Mouse (Mus musculus) spleen, adult 18-20 months (tissue): ENCODE measurements at regions not wholly inside any gene's neighbourhood (a gene's known extent, or its start where the extent isn't known, plus 50 kb on each side); places are given as distances from the start of the nearest gene placed in this dataset.

Source experiments
- DNase-seq, 2 experiments: peaks; one replicate each; pipeline ENCODE4 v3.0.0; 2022; ENCODE audit warnings: mixed read lengths in 2 of 2

DNA sequence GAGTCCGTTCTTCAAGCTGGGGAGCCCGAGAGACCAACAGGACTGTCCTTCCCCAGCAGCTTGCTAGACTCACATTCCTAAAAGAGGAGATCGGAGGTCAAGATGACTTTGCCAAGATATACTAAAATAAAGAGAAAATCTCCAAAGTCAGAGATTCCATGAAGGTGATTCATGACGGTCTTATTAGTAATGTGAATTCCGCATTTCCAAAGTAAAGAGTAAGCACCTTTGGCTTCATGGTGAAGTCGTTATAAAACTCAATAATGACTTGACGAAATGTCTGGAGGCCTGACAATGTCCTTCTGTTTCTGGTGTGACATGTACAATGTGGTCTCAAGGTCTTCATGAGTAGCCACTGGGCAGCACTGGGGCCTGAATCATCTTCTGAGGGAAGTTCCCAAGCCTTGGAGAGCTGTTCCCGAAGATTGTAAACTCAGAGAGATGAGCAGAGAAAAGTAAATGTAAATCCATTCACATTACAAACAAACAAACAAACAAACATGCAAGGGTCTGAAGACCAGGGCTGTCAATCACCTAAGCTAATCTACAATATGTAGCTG is 157.7 kb downstream of the Cog6 start:
- DNase-seq, result no peak

DNA sequence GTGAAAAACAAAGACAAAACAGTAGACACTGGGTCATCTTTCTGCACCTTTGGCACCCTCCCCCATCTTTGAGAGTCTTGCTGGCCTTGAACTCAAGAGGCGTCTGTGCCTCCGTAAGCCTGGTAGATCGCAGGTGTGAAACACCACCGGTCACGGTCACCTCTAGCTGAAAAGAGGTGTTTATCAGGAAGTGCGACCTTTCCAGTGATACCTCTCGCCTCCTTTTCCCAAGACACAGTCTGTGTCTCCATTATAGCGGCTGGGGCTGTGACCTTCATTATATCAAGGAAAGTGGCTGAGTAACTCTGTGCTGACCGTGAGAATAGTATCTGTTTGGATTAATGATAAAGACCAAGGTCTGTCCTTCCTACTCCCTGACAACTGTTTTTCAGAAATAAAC is 158.8 kb downstream of the Cog6 start:
- DNase-seq, result no peak

DNA sequence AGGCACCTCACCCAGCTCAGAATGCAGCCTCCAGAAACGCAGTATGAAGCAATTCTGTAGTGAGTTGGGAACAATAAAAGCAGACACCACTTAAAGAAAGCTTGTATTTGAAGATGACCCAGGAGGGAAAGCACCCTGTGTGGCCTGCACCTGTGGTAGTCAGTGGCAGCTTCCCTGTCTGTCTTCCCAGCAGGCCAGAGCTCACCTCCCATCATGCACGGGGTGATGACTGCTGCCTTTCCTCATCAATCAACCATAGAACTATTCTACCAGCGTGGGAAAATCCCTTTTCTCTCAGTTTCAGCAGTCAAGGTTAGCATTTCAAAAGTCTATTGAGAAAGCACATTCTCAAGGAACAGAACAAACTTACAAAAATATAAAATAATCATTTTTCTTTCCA is 160.0 kb downstream of the Cog6 start:
- no peak for DNase-seq

DNA sequence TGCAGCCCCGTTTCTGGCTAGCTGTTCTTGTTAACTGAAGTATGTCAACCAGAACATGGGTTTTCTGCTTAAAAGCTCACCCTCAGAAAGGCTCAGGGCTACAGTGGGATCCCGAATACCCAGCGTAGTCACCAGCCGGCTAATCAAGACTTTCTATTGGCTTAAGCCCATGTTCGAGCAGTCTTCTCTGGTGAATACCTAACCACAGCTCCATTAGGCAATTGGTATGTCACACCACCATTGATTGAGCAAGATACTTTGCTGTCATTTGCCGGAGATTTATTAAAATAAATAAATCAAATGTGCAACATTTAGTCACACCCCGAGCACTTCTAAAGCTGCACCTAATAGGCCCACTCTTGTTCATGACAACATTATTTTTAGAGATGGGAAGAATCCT is 162.5 kb downstream of the Cog6 start:
- no peak for DNase-seq

DNA sequence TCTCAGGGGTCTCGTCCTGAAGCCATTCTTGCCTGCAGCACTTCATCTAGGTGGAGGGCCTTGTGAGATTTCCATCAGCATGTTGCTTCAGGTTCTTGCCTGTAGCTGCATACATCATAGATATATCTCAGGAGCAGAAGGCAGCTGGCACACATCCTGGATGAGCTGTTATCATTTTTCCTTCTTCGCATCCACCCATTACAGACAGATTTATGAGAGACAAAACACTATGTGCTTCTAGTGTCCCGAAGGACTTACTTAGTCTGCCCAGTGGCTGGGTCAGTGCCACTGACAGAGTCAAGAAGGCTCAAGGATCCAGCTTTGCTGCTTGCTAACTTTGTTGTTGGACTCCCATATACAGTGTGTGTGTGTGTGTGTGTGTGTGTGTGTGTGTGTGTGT is 163.9 kb downstream of the Cog6 start:
- no peak for DNase-seq

DNA sequence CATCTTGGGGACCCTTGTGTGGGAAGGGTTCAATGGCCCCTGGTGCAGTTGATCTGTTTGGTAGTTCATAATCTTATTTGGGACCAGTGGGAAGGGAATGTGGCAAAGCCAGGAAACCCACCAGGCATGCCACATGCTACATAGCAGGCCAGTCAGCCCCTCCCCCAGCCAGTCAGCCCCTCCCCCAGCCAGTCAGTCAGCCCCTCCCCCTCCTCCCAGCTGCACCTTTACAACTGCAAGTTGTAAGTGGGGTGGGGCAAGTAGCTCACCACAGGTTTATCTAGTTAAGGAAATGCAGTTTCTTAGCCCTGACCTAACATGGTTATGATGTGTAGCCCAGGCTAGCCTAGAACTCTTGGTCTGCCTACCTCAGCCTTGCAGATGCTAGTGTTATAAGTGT is 171.9 kb downstream of the Cog6 start:
- no peak for DNase-seq

DNA sequence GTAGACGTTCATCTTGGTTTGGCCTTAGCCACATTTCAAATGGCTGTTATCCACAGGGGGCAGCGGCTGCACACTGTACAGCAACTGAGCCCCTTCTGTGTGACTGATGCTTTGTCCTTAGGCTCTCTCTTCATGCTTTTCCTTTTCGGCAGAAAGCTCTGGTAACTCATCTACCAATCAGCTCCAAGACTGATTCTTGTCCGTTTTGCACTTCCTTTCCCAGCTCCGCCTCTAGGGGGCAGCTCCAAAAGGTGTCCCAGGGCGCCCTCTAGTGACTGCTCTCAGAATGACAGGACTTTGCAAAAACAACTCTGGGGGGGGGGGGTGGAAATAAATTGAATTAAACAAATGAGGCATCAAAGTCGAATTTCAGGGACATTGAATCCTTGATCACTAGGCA is 173.0 kb downstream of the Cog6 start:
- peak; percentile 71 to 90 for DNase-seq

DNA sequence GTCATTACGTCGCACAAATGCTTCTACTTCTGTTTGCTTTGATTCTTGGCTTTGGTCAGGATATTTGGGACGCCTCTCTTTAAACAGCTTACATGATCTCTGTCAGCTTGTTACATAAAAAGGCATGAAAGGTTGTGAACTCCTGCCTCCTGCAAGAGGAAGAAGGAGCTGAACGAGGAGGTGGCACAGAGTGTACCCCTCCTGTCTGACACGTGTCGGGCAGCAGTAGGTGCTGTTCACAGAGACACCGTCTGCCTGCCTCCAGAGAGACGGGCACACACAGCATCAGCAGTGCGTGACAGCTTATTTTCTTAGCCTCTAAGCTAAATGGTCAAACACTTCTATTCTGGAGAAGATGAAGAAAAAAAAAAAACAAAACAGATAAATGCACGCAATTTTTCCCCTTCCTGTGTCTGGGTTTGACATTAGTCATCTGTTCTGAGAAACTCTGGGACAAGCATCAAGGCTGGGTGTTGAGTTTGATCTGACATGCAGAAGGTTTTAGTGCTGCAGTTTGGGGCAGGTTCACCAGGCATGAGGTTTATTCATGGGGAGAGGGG is 174.1 kb downstream of the Cog6 start:
- no peak for DNase-seq

DNA sequence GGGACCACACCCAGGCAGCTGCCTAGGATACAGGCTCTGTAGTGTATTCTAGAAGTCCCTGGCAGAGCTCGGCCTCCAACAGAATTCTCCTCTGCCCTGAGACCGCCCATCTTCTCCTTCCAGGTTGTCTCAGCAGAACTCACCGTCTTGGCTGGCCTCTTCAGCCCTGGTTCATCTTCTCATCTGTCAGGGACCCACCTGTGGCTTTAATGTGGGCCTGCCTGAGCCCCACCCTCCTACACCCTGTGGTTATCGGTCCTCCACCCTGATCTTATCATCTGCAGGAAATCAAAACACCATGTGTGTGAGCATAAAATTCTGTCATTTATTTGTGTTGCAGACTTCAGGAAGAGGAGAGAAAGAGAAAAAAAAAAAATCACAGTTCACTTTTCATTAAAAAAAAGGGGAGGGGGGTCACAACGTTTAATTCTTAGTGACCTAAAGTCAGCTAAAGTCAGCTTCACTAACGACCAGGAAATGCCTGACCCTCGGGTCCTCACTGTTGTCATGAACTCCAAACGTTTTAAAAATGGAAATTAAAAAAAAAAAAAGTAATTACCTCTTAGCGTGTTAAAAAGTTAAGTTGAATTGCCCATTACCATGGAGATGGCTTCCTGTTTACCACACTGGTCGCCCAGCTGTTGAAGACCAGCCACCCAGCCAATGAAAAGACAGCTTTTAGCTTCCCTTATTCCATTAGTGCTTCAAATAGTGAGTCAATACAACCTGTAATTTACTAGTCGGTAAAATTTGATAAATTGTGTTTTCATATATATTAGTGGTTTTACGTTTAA is 176.7 kb downstream of the Cog6 start:
- DNase-seq, result peak; percentile 22 to 31

DNA sequence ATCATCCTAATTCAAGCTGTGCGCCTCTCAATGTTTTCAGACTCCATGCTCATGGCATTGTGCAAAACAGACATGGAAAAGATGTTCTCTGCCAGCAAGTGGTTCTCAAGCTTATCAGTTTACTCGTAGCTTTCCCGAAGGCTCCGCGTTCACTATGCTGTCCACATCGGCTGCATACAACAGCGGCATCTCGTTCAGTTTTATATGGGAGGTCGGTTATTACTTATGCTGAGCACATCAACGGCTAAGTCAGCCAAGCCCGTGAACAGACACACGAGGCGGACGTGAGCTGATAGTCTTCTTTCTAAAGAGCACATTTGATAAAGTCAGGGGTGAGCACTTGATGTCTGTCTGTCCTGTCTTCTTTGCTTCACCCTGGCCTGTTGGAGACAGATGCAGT is 179.0 kb downstream of the Cog6 start:
- DNase-seq, result no peak

DNA sequence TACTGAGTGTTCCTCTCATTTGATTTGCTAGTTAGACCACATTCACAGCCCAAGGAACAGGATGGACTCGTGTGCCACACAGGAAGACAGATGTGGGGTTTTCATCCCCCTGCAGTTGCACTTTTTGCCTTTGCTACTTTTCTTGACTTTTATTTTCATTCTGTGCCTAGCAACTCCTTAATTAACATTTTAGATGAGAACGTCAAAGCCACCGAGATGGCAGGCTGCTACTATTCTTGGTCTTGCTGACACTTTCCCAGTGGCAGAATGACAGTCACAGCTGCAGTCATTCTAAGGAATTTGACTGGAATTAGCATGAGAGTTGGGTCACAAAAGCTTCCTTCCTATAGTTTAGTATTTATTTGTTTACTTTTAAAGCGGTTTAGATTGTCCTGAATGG is 179.5 kb downstream of the Cog6 start:
- DNase-seq, result no peak

DNA sequence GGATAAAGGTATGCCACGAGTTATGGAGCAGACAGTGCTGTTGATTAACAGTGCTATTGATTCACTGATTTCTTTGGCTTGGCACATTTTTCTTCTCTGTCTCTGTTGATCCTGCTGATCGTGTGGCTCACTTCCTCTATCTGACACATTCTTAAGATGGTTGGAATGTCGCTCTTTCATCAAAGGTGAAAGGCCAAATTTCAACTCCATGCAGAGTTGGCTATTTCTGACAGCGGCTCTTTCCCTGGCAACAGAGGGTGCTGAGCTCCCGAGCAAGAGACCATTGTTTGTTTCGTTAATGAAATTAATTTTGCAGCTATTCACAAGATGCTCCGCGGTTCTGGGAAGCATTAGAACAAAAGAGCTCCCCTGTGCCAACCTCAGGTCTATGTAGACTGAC is 180.3 kb downstream of the Cog6 start:
- no peak for DNase-seq

DNA sequence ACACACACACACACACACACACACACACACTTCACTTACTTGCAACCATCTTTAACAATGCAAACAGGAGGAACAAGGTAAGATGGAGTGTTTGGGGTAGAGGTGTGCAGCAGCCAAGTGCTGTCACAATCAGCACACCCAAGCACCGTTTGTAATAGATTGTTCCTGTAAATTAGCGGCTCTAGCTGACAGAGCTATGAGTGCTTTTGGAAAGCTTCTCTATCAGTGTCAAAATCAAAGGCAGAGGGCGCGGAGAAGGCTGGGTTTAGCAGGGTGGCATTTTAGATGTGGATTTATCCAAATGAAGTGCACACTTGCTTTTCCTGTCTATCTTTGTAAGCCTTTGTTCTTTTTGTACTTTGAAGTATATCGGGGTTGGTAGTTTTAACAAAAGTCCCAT is 184.6 kb downstream of the Cog6 start:
- no peak for DNase-seq

DNA sequence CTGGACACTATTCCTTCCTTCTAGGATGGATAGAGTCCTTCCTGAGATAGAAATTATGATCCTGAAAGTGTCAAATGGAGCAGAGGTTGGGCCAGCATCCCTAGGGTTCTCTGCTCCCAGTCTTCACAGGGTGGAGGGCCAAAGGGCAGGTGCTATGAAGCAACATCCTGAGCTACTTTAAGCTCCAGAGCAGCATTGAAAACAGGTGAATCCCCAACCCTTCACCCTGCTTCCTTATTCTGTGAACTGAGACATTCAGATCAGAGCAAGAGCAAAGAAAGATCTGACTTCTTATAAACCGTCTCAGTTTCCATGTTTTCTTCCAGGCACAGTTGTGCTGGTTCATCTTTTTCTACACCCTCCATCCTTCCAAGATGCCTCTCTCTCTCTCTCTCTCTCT is 185.1 kb downstream of the Cog6 start:
- DNase-seq, result no peak

DNA sequence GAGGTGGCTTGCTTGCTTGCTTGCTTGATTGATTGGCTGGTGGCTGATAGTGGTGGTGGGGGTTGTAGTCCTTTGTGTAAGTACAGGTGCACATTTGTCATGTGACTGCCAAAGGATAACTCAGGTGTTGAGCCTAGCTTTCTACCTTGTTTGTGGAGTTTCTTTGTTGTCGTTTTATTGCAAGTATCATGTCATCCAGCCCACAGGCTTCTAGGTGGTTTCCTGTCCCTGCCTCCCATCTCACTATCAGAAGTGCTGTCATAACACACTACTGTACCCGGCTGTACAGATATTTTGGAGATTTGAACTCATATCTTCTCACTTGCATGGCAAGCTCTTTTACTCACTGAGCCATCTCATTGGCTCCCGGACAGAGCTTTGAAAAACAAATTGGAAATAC is 186.9 kb downstream of the Cog6 start:
- no peak for DNase-seq

DNA sequence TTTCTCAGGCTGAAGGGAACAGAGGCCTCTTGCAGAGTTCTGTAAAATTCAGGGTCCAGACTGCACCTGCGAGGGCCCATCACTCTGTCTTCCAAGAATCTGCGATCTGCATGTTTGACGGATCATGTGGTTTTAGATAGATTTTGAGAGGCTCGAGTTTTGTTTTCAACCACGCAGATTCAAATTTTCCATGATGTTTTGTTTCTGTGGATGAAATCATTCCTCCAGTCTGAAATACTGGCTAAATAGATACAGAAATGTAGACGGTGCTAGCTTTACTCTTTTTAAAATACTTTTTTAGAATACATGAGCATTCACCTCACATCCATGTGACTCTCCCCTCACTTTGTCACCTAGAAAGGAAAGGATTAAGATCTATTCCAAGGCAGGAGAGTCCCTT is 188.0 kb downstream of the Cog6 start:
- no peak for DNase-seq

DNA sequence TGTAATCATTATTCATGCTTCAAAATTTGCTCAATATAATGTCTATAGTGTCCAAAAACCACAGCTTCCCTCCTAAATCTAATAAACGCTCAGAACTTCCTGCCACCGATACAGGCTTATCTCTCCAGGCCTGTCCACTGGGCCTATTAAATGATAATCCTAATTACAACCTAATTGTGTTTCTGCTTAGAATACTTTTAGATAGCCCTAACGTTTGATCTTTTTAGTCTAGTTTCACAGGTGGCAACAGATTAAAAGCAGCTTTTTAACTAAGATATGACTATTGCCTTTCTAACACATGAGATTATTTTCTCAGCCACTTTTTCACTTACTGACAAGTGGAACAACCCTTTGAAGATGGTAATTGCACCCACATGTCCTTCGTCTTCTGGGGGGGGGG is 188.6 kb downstream of the Cog6 start:
- no peak for DNase-seq

DNA sequence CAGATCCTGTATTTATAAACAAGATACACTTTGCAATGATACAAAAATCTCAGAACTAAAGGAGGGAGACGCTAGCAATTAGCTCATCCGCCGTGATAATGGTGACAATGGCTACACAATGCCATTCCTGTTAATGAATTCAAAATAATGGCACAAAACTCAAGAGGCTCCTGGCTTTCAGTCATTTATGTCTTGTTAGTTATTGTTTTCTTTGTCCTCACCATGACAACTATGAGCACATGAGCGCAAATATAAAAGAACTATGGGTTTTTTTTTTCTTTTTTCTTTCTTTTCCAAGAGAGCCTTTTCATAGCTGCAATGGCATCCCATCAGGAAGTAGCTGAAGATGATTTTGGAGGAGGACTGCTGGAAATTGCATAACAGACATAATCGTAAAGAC is 194.2 kb downstream of the Cog6 start:
- no peak for DNase-seq

DNA sequence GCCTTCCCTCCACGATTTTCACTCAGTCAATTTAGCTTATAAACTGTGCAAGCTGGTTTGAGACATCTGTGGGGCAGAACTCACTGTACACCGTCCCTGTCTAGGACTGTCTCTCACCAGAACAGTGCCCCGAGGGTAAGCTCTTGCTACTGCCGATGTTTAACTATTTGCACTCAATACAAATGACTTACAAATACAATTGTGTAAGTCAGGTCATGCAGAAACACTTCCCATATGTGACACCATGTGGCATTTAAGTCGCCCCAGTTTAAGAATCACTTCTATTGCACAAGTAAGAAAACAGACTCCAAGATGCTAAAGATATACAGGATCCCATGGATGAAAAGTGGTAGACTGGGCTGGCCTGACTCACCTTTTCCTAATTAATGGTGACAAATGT is 195.6 kb downstream of the Cog6 start:
- DNase-seq, result no peak

DNA sequence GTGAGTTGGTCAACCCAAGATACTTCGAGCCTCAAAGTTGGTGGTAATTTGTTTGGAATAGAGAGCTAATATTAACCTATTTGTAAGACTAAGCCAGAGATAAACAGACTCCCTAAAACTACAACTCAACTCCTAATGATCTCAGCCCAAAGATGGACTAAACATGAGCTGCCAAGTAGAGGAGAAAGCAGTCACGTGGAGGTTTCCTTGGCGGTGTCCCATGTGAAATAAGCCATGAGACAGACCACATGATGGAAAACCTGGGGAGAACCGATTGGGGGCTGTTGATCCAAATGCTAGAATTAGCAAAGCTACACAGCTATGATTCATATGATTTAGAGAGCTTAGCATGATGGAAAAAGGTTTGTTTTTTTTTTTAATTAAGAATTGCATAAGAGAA is 198.6 kb downstream of the Cog6 start:
- DNase-seq, result no peak

DNA sequence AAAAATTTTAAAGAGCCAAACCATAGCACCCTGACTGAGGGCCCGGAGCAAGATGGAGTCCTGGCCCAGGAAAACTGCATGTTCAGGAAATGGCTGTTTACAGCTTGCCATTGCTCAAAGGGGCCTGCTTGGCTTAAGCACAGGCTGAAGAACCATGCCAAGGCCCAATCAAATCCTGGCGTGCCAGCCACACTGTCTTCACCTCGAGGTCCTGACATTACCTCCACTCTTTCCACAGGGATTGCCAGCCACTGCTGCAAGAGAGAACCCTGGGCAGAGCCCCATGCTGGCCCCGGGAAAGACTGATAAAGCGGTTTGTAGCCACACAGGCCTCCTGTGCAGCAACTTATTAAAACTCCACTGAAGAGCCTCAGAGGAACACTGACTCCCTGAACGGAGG is 199.6 kb downstream of the Cog6 start:
- no peak for DNase-seq

DNA sequence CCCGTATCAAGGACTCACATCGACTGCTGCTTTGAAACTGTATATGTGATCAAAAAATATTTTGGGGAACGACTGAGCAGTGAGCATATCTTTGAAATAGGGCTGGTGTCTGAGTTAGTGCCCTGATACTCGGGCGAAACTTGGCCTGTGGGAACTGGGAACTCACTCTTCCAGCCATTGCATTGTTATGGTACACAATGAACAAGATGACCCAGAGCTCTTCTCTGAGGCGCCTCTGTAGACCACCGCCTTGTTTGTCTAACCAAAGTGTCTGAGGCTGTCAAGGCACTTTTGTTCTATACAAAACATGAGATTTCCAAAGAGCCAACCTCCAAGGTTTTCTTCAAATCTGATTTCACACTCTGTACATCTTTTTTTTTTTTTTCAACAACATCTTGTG is 201.5 kb downstream of the Cog6 start:
- no peak for DNase-seq

DNA sequence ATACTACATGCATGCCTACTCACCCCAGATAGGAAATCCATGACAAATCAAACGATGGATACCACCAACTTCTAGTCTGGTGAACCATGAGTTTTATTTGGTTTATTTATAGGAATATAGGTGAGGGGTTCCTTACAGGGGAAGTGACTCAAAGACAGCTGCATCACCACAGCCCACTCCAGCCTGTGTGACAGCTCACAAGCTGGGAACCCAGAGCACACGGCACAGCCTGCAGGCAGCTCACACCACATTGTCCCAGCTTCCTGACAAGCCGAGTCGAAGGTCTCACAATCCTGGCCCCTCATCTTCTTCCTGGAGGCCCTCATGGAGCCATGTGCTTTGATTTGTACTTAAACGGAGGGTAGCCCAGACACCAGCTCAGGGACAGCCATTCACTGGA is 214.7 kb downstream of the Cog6 start:
- DNase-seq, result no peak

DNA sequence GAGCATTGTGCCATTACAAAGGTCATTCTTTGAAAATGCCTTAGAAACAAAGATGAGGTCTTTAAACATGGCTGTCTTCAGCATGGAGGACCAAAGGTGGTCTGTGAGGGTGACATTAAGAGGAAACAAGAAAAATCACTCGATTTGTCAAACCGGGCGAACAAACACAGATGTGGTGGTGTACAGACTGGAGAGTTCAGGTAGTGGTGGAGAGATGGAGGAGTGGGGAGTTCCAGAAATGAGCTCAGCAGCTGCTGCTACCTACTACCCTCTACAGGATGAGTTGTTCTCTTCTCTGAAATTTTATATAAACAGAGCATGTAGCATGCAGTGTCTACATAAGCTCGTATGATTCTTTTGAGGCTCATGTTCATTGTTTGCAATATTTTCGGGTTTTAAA is 215.6 kb downstream of the Cog6 start:
- DNase-seq, result no peak

DNA sequence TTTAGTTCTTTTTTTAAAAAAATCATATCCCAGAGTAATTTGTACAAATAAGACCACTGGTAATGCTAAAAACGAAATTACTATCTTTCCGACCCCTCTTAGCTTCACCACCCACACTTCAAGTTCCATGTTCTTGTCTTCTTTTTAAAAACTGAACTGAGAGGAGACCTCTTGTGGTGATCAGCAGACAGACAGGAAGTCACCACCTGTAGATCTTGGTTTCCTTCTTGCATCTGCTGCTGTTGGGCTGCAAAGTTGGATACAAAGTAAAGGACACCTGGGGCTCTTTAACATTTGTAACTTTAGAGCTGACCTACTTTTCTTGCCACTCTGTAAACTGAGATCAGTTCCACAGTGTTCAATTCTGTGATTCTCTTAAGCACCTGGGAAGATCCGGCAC is 216.4 kb downstream of the Cog6 start:
- no peak for DNase-seq
